8 mouse cellular contexts compared by ENCODE assay signal in the genomic region with DNA sequence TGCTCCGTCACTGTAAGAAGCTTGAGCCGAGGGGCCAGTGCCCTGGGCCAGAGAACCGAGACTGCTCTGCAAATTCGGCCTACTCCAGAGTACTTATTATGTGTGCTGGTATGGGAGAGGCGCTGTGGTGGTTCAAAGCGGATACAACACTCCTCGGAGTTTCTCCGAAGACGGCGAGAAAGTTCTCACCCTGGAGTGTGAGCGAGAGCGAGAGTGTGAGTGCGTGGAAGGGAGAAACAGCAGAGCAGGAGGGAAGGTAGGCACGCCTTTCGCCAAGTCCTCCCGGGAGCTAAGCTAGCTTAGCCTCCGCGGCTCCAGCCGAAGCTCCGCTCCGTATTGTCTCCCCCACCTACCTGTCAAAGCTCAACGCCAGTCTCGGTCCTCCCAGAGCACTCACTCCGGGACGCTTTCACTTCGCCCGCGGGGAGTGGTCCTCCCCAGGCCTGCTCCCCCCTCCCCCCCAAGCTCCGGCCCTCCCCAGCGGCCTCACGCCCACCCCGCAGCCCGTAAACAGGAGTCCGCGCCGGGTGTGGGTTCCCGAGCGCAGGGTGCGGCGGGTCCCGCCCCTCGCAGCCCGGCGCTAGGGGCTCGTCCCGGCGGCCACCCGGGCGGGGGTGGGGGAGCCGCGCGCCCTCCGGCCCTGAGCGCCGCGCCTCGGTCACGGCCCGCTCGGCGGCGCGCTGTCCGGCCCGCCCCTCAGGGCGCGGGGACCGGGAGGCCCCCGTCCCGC. TPM values are rescaled to one million over a fixed set of nuclear protein-coding genes. Genes with fewer than 3 reads are reported as not detected.
A peak's percentile ranks its signal among the peaks of the same experiment; 100 is the strongest.
DNase-seq lines count a peak whose midpoint lies in the region; ATAC-seq lines count a peak whose summit lies in the region.

No protein-coding gene starts in this region.

- peak; percentile 69 for ATAC-seq in forebrain, embryonic 16.5 days
- ATAC-seq in hindbrain, embryonic 11.5 days (ENCODE audit: low FRiP score), result peak; percentile 82

- peaks cover 15% of the 10 kb centered on the region for H3K4me1 ChIP-seq in forebrain, embryonic 16.5 days (replicated peaks; ENCODE audit: control insufficient read depth, insufficient read depth, low read length)
- no peaks in the 10 kb centered on the region for H3K4me1 ChIP-seq in hindbrain, embryonic 11.5 days (replicated peaks; ENCODE audit: control insufficient read depth, insufficient read depth, low read length)

- H3K9ac ChIP-seq in forebrain, embryonic 16.5 days (replicated peaks; ENCODE audit: low read depth, low read length), result peak overlapping the region; percentile 94
- H3K9ac ChIP-seq in hindbrain, embryonic 11.5 days (ENCODE audit: low read depth, low read length), result peak overlapping the region; percentile 96

- no peaks in the 10 kb centered on the region for H3K9me3 ChIP-seq in forebrain, embryonic 16.5 days (ENCODE audit: control insufficient read depth, low read length)
- H3K9me3 ChIP-seq in hindbrain, embryonic 11.5 days (ENCODE audit: control insufficient read depth, low read length), result no peaks in the 10 kb centered on the region

- WGBS in forebrain, embryonic 16.5 days, result under 1% methylated on average over 40 of the region's 70 CpGs
- WGBS in hindbrain, embryonic 11.5 days, result under 1% methylated on average over 49 of the region's 70 CpGs

- H3K4me3 ChIP-seq in forebrain, embryonic 16.5 days (replicated peaks; ENCODE audit: low read length), result peak overlapping the region; percentile 96
- peak overlapping the region; percentile 89 for H3K4me3 ChIP-seq in hindbrain, embryonic 11.5 days (ENCODE audit: low read depth, low read length)

- H3K27ac ChIP-seq in forebrain, embryonic 16.5 days (ENCODE audit: low read length), result peak overlapping the region; percentile 93
- H3K27ac ChIP-seq in hindbrain, embryonic 11.5 days (ENCODE audit: low read depth, low read length), result peak overlapping the region; percentile 95

- H3K36me3 ChIP-seq in forebrain, embryonic 16.5 days (ENCODE audit: control insufficient read depth, insufficient read depth), result no peaks in the 10 kb centered on the region
- no peaks in the 10 kb centered on the region for H3K36me3 ChIP-seq in hindbrain, embryonic 11.5 days (ENCODE audit: control insufficient read depth, insufficient read depth, low read length)

- DNase-seq in Muller cell, postnatal 12 days (ENCODE audit: inconsistent ontology term), result peak; percentile 60
- DNase-seq in cerebellum, adult 11-12 months, result peak; percentile 39
- peak; percentile 67 for DNase-seq in hindbrain, embryonic 11.5 days (ENCODE audit: low spot score)
- peak; percentile 9 to 17 for DNase-seq in layer of hippocampus, postnatal 25 days (ENCODE audit: extremely low spot score in 1 of 2, low spot score in 1 of 2)
- DNase-seq in lung, postnatal 36 days, result peak; percentile 45
- DNase-seq in retina, embryonic 14.5 days (ENCODE audit: low spot score), result peak; percentile 65
- DNase-seq in thymus, postnatal 36 days, result peak; percentile 59 to 71

- H3K27me3 ChIP-seq in forebrain, embryonic 16.5 days (replicated peaks; ENCODE audit: control insufficient read depth, insufficient read depth, low read length), result no peaks in the 10 kb centered on the region
- no peaks in the 10 kb centered on the region for H3K27me3 ChIP-seq in hindbrain, embryonic 11.5 days (ENCODE audit: control insufficient read depth, insufficient read depth, low read length)

- H3K4me2 ChIP-seq in forebrain, embryonic 16.5 days (ENCODE audit: low read length), result peak overlapping the region; percentile 67
- peak overlapping the region; percentile 73 for H3K4me2 ChIP-seq in hindbrain, embryonic 11.5 days (replicated peaks; ENCODE audit: low read depth, low read length)

RNA-seq across cellular contexts. Expression of a gene that starts 0.8 kb away (rescaled TPM):
- polyA plus RNA-seq in forebrain, embryonic 16.5 days (2015; fragmentation: Nextera tagmentation; extraction: Ambion mirVana), result 16.1 and 17.5 TPM in 2 replicates
- polyA plus RNA-seq in hindbrain, embryonic 11.5 days (2014; fragmentation: Nextera tagmentation; extraction: Ambion mirVana), result 19.6 and 20.6 TPM in 2 replicates
- 10 to 100 TPM; 16.3 to 19.2 TPM for total RNA-seq in layer of hippocampus, postnatal 25 days (2021)

RNA-seq across cellular contexts. Expression of a gene that starts 21.6 kb away (rescaled TPM):
- polyA plus RNA-seq in forebrain, embryonic 16.5 days (2015; fragmentation: Nextera tagmentation; extraction: Ambion mirVana), result not detected in 2 replicates
- polyA plus RNA-seq in hindbrain, embryonic 11.5 days (2014; fragmentation: Nextera tagmentation; extraction: Ambion mirVana), result not detected in 2 replicates
- total RNA-seq in layer of hippocampus, postnatal 25 days (2021), result not detected

Comparison
In these comparisons a context has a peak if more than half of its experiments do, and no peak if none do; other contexts are left out.
1. Peak in every context shown above with its lines: DNase-seq, ATAC-seq, H3K4me3 ChIP-seq and H3K27ac ChIP-seq.
2. DNase-seq: peak in every context shown above with its lines; median percentile 67 in hindbrain, embryonic 11.5 days; 65 in retina, embryonic 14.5 days; 65 in thymus, postnatal 36 days; 60 in Muller cell, postnatal 12 days; 45 in lung, postnatal 36 days; 39 in cerebellum, adult 11-12 months; 13 in layer of hippocampus, postnatal 25 days.